Mouse (Mus musculus) hindbrain, embryonic 13.5 days (tissue): Measurements from ENCODE around the gene Jak2. TPM values are rescaled to one million over a fixed set of nuclear protein-coding genes. Genes with fewer than 3 reads are reported as not detected.

Experiments
- ATAC-seq: fragments of 200-750 bp; cut with Nextera tagmentation; 2 replicates; pipeline ENCODE4 v1.8.0; 2017; ENCODE audit warnings: moderate TSS enrichment; ENCODE audit not compliant: low FRiP score
- H3K27ac ChIP-seq: fragments of 300-500 bp; sonication (generic); 2 replicates; pipeline ENCODE4 v1.5.1; 2015; ENCODE audit warnings: inconsistent platforms, mild to moderate bottlenecking, moderate library complexity
- H3K27me3 ChIP-seq: fragments of 300-500 bp; sonication (generic); 2 replicates; pipeline ENCODE4 v1.6.1; 2015; ENCODE audit warnings: mild to moderate bottlenecking, inconsistent platforms
- H3K36me3 ChIP-seq: fragments of 300-500 bp; sonication (generic); 2 replicates; pipeline ENCODE4 v1.6.1; 2015; ENCODE audit warnings: mild to moderate bottlenecking, inconsistent platforms
- H3K4me1 ChIP-seq: fragments of 300-500 bp; sonication (generic); replicated peaks from 2 replicates; pipeline ENCODE4 v1.6.1; 2015; ENCODE audit warnings: inconsistent platforms
- H3K4me2 ChIP-seq: fragments of 300-500 bp; sonication (generic); 2 replicates; pipeline ENCODE4 v1.6.1; 2015; ENCODE audit warnings: inconsistent platforms, mild to moderate bottlenecking, moderate library complexity
- H3K4me3 ChIP-seq: fragments of 300-500 bp; sonication (generic); 2 replicates; pipeline ENCODE4 v1.5.1; 2015; ENCODE audit warnings: mild to moderate bottlenecking, inconsistent platforms
- H3K9ac ChIP-seq: fragments of 300-500 bp; sonication (generic); 2 replicates; pipeline ENCODE4 v1.6.1; 2015; ENCODE audit warnings: mild to moderate bottlenecking, inconsistent platforms
- H3K9me3 ChIP-seq: fragments of 300-500 bp; sonication (generic); 2 replicates; pipeline ENCODE4 v1.6.1; 2016; ENCODE audit warnings: inconsistent platforms
- WGBS: fragments of 180-500 bp; shearing (Covaris S2); methylation state at CpG from one replicate; pipeline ENCODE4 v1.1.7; 2015; 5-methylcytosine and 5-hydroxymethylcytosine counted together
- polyA plus RNA-seq: library from polyadenylated mRNA; unstranded; fragments of >200 nt; fragmentation: Nextera tagmentation; extraction: Ambion mirVana; gene quantifications from 2 replicates; pipeline ENCODE4 v1.2.1, GENCODE M21; 2015

Jak2 gene
- polyA plus RNA-seq, 1 experiment from 2014 or later: 12.3 TPM

DNA sequence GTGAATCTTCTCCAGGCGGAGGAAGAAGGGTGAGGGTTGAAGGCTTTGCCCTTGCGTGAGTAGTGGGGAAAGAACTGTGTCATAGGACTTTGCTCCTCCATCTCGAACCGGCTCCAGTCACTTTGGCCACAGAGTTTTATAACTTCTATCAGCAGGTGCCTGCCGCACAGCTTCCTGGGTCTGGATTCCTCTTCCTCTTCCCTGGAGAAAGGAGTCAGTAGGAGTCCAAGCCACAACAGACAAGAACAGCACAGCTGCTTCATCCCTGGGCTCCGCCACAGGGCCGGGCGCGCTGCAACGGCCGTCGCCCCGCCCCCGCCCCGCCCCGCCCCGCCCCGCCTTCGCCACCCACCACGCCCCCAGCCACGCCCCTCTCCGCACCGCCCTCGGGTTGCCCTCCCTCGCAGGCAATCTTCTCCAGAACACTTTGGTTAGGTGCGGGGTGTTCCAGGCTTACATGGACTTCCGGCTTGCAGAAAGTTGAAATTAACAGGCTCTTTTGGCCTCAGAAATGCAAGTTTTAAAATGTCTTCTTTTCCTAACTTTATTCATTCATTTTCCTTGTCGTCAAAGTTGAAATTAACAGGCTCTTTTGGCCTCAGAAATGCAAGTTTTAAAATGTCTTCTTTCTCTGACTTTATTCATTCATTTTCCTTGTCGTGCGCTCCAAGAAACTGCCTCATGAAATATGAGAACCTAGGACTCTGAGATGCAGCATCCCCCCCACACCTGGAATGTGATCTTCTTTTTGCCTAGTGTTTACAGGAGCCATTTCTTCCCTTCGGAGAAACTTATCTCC is 73.6 kb downstream of the Jak2 start, which contains the start of gene Insl6:
TSS of gene Insl6 (minus strand) at position 304 of the 799 bp plus-strand sequence.
- no peaks in the 10 kb centered on the region for H3K36me3 ChIP-seq
- peak within 1 kb of the TSS; percentile 46; the same call in 1 of the 2 replicates for H3K9ac ChIP-seq
- WGBS: 6% methylated on average over 31 of the region's 31 CpGs
- no peak within 1 kb of the TSS for H3K27ac ChIP-seq
- ATAC-seq: peak; percentile 66
- peaks cover 4% of the 10 kb centered on the region; the same call in 1 of the 2 replicates for H3K27me3 ChIP-seq
- peak within 1 kb of the TSS; percentile 57 for H3K4me2 ChIP-seq
- H3K4me1 ChIP-seq: peaks cover 6% of the 10 kb centered on the region
- H3K9me3 ChIP-seq: no peaks in the 10 kb centered on the region
- peak within 1 kb of the TSS; percentile 33 for H3K4me3 ChIP-seq

DNA sequence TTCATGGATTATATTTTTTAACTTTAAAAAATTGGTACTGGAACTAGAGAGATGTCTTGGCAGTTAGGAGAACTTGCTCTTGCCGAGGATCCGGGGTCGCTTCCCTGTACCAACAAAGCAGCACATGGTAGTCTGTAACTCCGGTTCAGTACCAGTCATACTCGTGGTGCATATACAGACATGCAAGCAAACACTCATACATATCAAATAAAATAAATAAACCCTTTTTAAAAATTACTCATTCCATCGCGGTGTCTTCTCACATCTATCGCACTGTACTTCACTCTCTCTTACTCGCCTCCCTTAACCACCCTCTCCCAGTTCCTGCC is 74.2 kb downstream of the Jak2 start:
- Histone ChIP-seq H3K4me2 (peak overlapping the region; percentile 57), H3K9me3 (no peaks in the 10 kb centered on the region), H3K36me3 (no peaks in the 10 kb centered on the region), H3K4me1 (peaks cover 6% of the 10 kb centered on the region), H3K9ac (no peak overlapping the region), H3K27me3 (peaks cover 4% of the 10 kb centered on the region; the same call in 1 of the 2 replicates), H3K27ac (no peak overlapping the region), H3K4me3 (no peak overlapping the region)
- no peak for ATAC-seq
- WGBS: 73% methylated on average over 9 of the region's 9 CpGs

DNA sequence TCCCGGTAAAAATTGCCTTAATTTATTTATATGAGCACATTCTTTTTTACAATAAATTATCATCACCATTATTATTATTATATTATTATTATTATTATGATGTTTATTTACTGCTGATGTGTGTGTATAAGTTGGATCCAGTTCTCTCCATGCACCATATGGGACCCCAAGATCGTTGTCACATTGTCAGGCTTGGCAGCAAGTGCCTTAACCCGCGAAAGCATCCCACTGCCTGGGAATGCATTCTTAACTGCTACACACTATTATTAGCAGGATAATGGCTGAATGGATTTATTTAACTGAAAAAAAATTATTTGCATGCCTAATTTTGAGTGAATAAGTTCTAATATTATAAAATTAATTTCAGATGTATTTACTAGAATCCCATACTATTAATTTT is 74.8 kb downstream of the Jak2 start:
- 86% methylated on average over 4 of the region's 4 CpGs for WGBS
- Histone ChIP-seq H3K4me3 (no peak overlapping the region), H3K4me1 (peaks cover 6% of the 10 kb centered on the region), H3K27me3 (peaks cover 4% of the 10 kb centered on the region; the same call in 1 of the 2 replicates), H3K9ac (no peak overlapping the region), H3K27ac (no peak overlapping the region), H3K36me3 (no peaks in the 10 kb centered on the region), H3K4me2 (no peak overlapping the region), H3K9me3 (no peaks in the 10 kb centered on the region)
- ATAC-seq: no peak

DNA sequence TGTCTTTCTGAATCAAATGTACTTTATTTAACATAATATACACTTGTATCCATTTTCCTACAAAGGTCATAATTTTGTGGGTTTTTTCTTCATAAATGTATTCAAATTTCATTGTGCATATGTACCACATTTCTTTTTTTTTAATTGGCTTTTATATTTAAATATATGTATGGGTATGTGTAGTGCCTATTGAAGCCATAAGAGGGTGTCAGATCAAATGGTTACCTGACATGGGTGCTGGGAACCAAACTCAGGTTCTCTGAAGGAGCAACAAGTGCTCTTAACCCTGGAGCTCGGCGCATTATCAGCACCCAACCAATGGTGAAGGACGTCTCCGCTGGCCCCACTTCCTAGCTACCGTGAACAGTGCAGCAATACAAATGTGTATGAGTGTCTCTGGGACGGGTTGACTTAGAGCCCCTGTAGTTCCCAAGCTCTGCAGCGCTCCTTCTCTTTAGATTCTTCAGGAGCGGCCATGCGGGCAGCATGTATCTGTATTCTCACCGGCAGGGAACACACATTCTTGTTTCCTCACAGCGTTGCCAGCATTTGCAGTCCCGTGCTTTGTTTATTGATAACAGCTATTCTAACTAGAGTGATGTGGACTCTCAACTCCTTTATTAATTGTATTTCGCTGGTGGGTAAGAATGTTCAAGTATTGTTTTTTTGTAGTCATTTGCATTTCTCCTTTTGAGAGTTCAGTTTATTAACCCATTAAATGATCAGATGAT is 75.4 kb downstream of the Jak2 start:
- H3K27me3 ChIP-seq: peaks cover 4% of the 10 kb centered on the region; the same call in 1 of the 2 replicates
- H3K27ac ChIP-seq: no peak overlapping the region
- H3K4me2 ChIP-seq: no peak overlapping the region
- no peak overlapping the region for H3K9ac ChIP-seq
- no peaks in the 10 kb centered on the region for H3K36me3 ChIP-seq
- H3K4me1 ChIP-seq: peaks cover 6% of the 10 kb centered on the region
- no peak overlapping the region for H3K4me3 ChIP-seq
- H3K9me3 ChIP-seq: no peaks in the 10 kb centered on the region
- no peak for ATAC-seq
- 76% methylated on average over 13 of the region's 13 CpGs for WGBS

DNA sequence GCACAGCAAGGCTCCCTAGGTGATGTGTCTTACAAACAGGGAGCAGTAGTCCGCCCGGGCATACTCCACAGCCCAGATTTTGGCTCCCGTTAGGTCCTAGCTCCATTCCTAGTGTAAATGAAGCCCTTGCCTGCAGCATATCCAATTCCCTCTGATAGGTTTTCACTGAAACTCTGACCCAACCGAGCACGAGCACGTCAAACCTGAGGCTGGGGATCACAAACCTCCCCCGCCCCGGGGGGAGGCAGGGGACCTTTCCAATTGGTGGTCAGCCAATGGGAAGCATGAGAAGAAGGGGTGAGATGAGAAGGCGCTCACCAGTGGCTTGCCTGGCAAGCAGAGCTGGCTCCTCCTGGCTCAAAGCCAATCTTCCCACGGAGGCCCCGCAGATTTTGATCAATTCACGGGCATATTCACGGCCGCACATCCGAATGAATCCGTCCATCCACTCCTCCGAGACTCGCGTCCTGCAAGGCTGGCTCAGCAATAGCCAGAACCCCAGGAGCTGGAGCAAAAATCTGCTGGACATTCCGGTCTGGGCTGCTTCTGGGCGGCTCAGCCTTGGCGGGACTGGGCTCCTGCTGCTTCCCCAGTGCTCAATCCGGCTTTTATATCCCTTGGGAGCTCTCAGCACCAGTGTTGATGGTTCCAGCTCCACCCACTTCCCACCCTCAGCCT is 82.6 kb downstream of the Jak2 start, which contains the start of gene Rln1:
TSS of gene Rln1 (minus strand) at position 603 of the 678 bp plus-strand sequence.
- Histone ChIP-seq H3K36me3 (no peaks in the 10 kb centered on the region), H3K4me3 (peak within 1 kb of the TSS; percentile 47), H3K4me2 (peak within 1 kb of the TSS; percentile 74), H3K27me3 (peaks cover 3% of the 10 kb centered on the region; the same call in 1 of the 2 replicates), H3K9ac (peak within 1 kb of the TSS; percentile 74), H3K27ac (0 out of 2 replicates have a peak within 1 kb of the TSS, but pooled peaks have one; percentile 30), H3K9me3 (no peaks in the 10 kb centered on the region), H3K4me1 (peaks cover 10% of the 10 kb centered on the region)
- 3% methylated on average over 23 of the region's 23 CpGs for WGBS
- peak; percentile 85 for ATAC-seq

DNA sequence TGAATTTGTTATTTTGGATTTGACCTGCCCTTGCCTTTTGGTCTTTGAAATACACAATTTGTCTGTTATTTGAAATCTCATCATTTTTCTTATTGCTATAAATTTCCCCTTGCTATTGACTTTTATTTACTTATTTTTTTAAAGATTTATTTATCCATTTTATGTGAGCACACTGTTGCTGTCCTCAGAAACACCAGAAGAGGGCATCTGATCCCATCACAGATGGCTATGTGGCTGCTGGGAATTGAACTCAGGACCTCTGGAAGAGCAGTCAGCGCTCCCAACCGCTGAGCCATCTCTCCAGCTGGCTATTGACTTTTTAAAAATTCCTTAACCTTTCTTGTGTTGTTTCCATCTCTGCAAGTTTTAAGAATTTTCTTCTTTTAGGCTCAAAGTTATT is 85.0 kb downstream of the Jak2 start:
- WGBS: 90% methylated on average over 2 of the region's 2 CpGs
- Histone ChIP-seq H3K4me1 (peaks cover 10% of the 10 kb centered on the region), H3K4me2 (no peak overlapping the region), H3K36me3 (no peaks in the 10 kb centered on the region), H3K4me3 (no peak overlapping the region), H3K9ac (no peak overlapping the region), H3K27me3 (peaks cover 3% of the 10 kb centered on the region; the same call in 1 of the 2 replicates), H3K27ac (no peak overlapping the region), H3K9me3 (no peaks in the 10 kb centered on the region)
- ATAC-seq: no peak

DNA sequence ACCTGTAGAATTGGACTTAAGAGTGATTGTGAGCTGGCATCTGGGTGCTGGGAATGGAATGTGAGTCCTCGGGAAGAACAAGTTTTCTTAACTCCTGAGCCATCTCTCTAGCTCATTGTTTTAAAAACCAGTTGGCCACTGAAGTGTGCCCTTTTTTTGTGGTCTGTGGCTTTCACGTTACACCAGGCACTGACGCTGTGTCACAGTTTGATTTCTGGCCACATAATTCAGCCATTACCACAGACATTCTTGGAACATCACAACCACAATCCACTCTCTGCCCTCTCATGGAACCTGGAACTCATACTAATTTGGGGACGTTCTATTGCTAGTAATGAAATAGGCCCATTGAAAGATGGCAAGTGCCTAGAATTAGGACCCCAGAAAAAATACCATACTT is 89.4 kb downstream of the Jak2 start:
- no peak for ATAC-seq
- Histone ChIP-seq H3K4me2 (no peak overlapping the region), H3K27me3 (no peaks in the 10 kb centered on the region), H3K4me3 (no peak overlapping the region), H3K9me3 (no peaks in the 10 kb centered on the region), H3K36me3 (no peaks in the 10 kb centered on the region), H3K27ac (no peak overlapping the region), H3K9ac (no peak overlapping the region), H3K4me1 (no peaks in the 10 kb centered on the region)
- 80% methylated on average over 4 of the region's 4 CpGs for WGBS

DNA sequence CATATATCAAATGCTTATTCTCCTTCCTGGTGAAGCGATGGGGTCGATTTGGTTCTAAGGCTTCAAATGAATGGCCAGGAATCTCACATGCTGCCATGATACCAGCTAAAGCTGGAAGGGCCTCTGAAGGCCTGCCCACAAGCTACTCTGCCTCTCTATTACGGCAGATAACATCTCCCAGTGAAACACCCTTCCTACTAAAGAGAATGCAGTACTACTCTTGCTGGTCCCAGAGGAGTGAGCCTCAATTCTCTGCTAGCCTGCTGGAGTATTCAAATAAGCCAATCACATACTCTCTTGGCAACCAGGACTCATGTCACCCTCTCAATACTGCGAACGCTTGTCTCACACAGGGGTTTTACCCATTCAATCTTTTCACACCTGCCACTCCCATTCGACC is 90.7 kb downstream of the Jak2 start:
- no peaks in the 10 kb centered on the region for H3K36me3 ChIP-seq
- no peak overlapping the region for H3K9ac ChIP-seq
- H3K27ac ChIP-seq: no peak overlapping the region
- H3K27me3 ChIP-seq: no peaks in the 10 kb centered on the region
- 88% methylated on average over 6 of the region's 6 CpGs for WGBS
- H3K4me1 ChIP-seq: no peaks in the 10 kb centered on the region
- H3K9me3 ChIP-seq: no peaks in the 10 kb centered on the region
- ATAC-seq: no peak
- H3K4me2 ChIP-seq: no peak overlapping the region
- H3K4me3 ChIP-seq: no peak overlapping the region

DNA sequence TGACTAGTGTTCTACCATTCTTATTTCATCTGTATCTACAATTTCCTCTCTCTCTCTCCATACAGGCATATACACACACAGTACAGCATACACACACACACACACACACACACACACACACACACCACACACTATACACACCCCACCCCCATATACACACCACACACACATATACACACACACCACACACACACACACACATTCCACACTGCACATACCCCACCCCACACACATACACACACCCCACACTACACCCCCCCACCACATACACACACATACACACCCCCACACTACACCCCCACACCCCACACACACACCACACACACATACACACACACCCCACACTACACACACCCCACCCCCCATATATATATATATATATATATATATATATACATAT is 93.2 kb downstream of the Jak2 start:
- Histone ChIP-seq H3K27me3 (no peaks in the 10 kb centered on the region), H3K9ac (no peak overlapping the region), H3K36me3 (peaks cover 9% of the 10 kb centered on the region), H3K4me3 (no peak overlapping the region), H3K4me2 (no peak overlapping the region), H3K4me1 (no peaks in the 10 kb centered on the region), H3K27ac (no peak overlapping the region), H3K9me3 (no peaks in the 10 kb centered on the region)
- no peak for ATAC-seq

DNA sequence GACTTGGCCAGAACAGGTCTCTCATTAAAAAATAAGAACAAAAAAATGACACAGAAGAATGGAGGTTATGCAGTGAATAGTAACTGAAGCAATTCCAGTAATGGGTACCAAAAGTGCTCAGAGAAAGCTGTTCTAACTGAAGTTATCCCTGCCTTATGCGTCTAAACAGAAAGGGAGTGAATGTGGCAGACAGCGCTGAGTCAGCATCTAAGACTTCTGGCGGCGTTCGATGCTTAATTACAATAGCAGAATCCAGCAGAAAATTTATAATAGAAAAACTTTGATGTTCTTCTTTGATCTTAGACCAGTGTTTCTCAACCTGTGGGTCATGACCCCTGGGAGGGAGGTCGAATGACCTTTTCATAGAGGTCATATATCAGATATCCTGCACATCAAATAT is 94.0 kb downstream of the Jak2 start:
- no peak overlapping the region for H3K27ac ChIP-seq
- H3K9ac ChIP-seq: no peak overlapping the region
- H3K4me2 ChIP-seq: no peak overlapping the region
- no peak overlapping the region for H3K4me3 ChIP-seq
- WGBS: 88% methylated on average over 6 of the region's 6 CpGs
- H3K9me3 ChIP-seq: no peaks in the 10 kb centered on the region
- ATAC-seq: no peak
- H3K4me1 ChIP-seq: no peaks in the 10 kb centered on the region
- H3K27me3 ChIP-seq: no peaks in the 10 kb centered on the region
- H3K36me3 ChIP-seq: peaks cover 13% of the 10 kb centered on the region

DNA sequence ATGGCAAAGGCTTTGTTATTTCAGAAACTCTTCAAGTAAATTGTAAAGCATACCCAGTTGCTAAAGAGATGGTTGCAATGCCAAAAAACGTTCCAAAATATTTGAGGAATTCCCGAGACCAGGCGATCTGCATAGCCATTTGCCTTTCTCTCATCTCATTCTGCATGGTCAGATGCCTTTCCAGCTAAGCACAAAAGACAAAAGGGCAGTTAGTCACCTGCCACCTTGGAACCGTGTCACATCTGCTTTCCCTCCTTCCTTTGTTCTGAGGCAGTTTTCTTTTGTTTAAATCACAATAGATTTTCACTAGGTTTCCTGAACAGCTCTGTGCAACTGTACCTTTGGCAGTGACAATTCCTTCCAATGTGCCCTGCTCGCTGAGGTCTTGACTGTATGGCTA is 99.4 kb downstream of the Jak2 start:
- no peaks in the 10 kb centered on the region for H3K9me3 ChIP-seq
- H3K36me3 ChIP-seq: peaks cover 17% of the 10 kb centered on the region
- no peak overlapping the region for H3K4me2 ChIP-seq
- peaks cover 13% of the 10 kb centered on the region for H3K4me1 ChIP-seq
- ATAC-seq: no peak
- WGBS: 18% methylated on average over 5 of the region's 5 CpGs
- H3K4me3 ChIP-seq: no peak overlapping the region
- H3K27ac ChIP-seq: no peak overlapping the region
- no peak overlapping the region for H3K9ac ChIP-seq
- no peaks in the 10 kb centered on the region for H3K27me3 ChIP-seq
